Mouse (Mus musculus) neural tube, embryonic 13.5 days (tissue): ENCODE results near the gene Zfp383. TPM values are rescaled to one million over a fixed set of nuclear protein-coding genes. Genes with fewer than 3 reads are reported as not detected.

ENCODE experiments used
- ATAC-seq: fragments of 200-750 bp; cut with Nextera tagmentation; 2 replicates; pipeline ENCODE4 v1.8.0; 2017; ENCODE audit warnings: low read depth, mild to moderate bottlenecking, moderate TSS enrichment, moderate library complexity
- H3K27ac ChIP-seq: fragments of 300-500 bp; sonication (generic); replicated peaks from 2 replicates; pipeline ENCODE4 v1.5.1; 2015; ENCODE audit warnings: moderate library complexity, mild to moderate bottlenecking, inconsistent platforms
- H3K27me3 ChIP-seq: fragments of 300-500 bp; sonication (generic); 2 replicates; pipeline ENCODE4 v1.6.1; 2015; ENCODE audit warnings: mild to moderate bottlenecking, inconsistent platforms
- H3K36me3 ChIP-seq: fragments of 300-500 bp; sonication (generic); 2 replicates; pipeline ENCODE4 v1.6.1; 2015; ENCODE audit warnings: mild to moderate bottlenecking, inconsistent platforms
- H3K4me1 ChIP-seq: fragments of 300-500 bp; sonication (generic); replicated peaks from 2 replicates; pipeline ENCODE4 v1.6.1; 2015; ENCODE audit warnings: inconsistent platforms
- H3K4me2 ChIP-seq: fragments of 300-500 bp; sonication (generic); 2 replicates; pipeline ENCODE4 v1.6.1; 2015; ENCODE audit warnings: inconsistent platforms, mild to moderate bottlenecking, moderate library complexity
- H3K4me3 ChIP-seq: fragments of 300-500 bp; sonication (generic); 2 replicates; pipeline ENCODE4 v1.5.1; 2015; ENCODE audit warnings: mild to moderate bottlenecking, inconsistent platforms
- H3K9ac ChIP-seq: fragments of 300-500 bp; sonication (generic); 2 replicates; pipeline ENCODE4 v1.6.1; 2015; ENCODE audit warnings: moderate library complexity, mild to moderate bottlenecking, inconsistent platforms
- H3K9me3 ChIP-seq: fragments of 300-500 bp; sonication (generic); 2 replicates; pipeline ENCODE4 v1.6.1; 2016; ENCODE audit warnings: inconsistent platforms
- WGBS: fragments of 180-500 bp; shearing (Covaris S2); methylation state at CpG from one replicate; pipeline ENCODE4 v1.1.7; 2015; 5-methylcytosine and 5-hydroxymethylcytosine counted together
- polyA plus RNA-seq: library from polyadenylated mRNA; unstranded; fragments of >200 nt; fragmentation: Nextera tagmentation; extraction: Ambion mirVana; gene quantifications from 2 replicates; pipeline ENCODE4 v1.2.1, GENCODE M21; 2015

The Zfp383 gene
- polyA plus RNA-seq, 1 experiment from 2014 or later, result 6.7 TPM

- peak within 1 kb of the TSS; percentile 65 for H3K4me2 ChIP-seq
- H3K27ac ChIP-seq, result peak within 1 kb of the TSS; percentile 99
- H3K4me3 ChIP-seq, result peak within 1 kb of the TSS; percentile 54
- H3K27me3 ChIP-seq, result no peaks in the 10 kb centered on the region
- no peaks in the 10 kb centered on the region for H3K9me3 ChIP-seq
- H3K9ac ChIP-seq, result peak within 1 kb of the TSS; percentile 77
- H3K36me3 ChIP-seq, result peaks cover 25% of the 10 kb centered on the region
- WGBS, result 1% methylated on average over 22 of the region's 22 CpGs
- peak; percentile 85 for ATAC-seq
- peaks cover 29% of the 10 kb centered on the region for H3K4me1 ChIP-seq
Measured at GRCm38 (mm10) chr7:29905966-29906681, 1.9 kb upstream of the Zfp383 start, which contains the start of gene Zfp27. Gene Zfp27, minus strand, starts transcription at chr7:29906572.

DNA sequence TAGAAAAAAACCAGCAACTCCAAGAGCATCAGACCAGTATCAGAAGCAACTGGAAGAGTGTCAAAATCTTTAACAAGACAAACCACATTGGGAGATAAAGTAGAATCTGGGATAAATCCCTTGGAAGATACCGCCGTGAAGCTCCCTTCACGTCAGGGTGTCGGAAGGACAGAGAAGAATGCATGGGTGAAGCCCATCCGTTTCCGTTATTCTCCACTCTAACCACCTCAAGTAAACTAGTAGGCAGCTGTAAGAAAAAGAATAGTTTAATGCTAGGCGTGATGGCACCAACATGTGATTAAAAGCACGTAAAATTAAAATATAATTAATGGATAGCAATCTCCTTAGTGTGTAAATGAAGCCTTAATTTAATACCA lies 1.4 kb upstream of the Zfp383 start:
- H3K9ac ChIP-seq, result peak overlapping the region; percentile 77
- peak; percentile 22; the same call in 1 of the 2 replicates for ATAC-seq
- H3K9me3 ChIP-seq, result no peaks in the 10 kb centered on the region
- H3K27me3 ChIP-seq, result no peaks in the 10 kb centered on the region
- peaks cover 33% of the 10 kb centered on the region for H3K4me1 ChIP-seq
- 18% methylated on average over 8 of the region's 8 CpGs for WGBS
- H3K4me3 ChIP-seq, result peak overlapping the region; percentile 54
- peaks cover 25% of the 10 kb centered on the region for H3K36me3 ChIP-seq
- peak overlapping the region; percentile 65 for H3K4me2 ChIP-seq
- H3K27ac ChIP-seq, result peak overlapping the region; percentile 99

GRCm38 (mm10) chr7:29907206-29907605 lies 817 bp upstream of the Zfp383 start:
- no peaks in the 10 kb centered on the region for H3K27me3 ChIP-seq
- H3K9ac ChIP-seq, result peak overlapping the region; percentile 77
- H3K4me2 ChIP-seq, result peak overlapping the region; percentile 65
- peak overlapping the region; percentile 54; the same call in 1 of the 2 replicates for H3K4me3 ChIP-seq
- peaks cover 33% of the 10 kb centered on the region for H3K4me1 ChIP-seq
- 90% methylated on average over 5 of the region's 5 CpGs for WGBS
- no peaks in the 10 kb centered on the region for H3K9me3 ChIP-seq
- H3K36me3 ChIP-seq, result peaks cover 29% of the 10 kb centered on the region
- ATAC-seq, result no peak
- H3K27ac ChIP-seq, result peak overlapping the region; percentile 99

DNA sequence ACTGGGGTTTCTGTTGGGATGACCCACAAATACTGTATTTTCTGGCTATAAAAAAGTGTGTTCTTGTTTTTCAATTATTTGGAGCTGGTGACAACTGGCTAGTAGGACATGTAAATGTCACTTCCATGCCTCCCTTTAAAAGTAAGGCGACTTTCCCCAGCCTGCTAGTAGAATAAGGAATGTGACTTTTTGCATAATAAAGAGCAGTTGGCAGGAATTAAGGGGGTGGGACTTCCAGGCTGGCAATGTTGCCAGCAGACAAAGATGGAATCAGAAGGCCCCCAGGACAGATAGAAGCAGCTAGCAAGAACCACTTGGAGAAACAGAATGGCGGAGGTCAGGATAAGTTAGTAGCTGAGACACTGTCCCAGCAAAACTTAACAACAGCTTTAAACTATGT lies 2.2 kb downstream of the Zfp383 start:
- peaks cover 6% of the 10 kb centered on the region for H3K9me3 ChIP-seq
- peak overlapping the region; percentile 5; the same call in 1 of the 2 replicates for H3K4me3 ChIP-seq
- WGBS, result 57% methylated on average over 2 of the region's 2 CpGs
- H3K9ac ChIP-seq, result peak overlapping the region; percentile 85; the same call in 1 of the 2 replicates
- H3K27ac ChIP-seq, result no peak overlapping the region
- H3K27me3 ChIP-seq, result no peaks in the 10 kb centered on the region
- peaks cover 44% of the 10 kb centered on the region for H3K36me3 ChIP-seq
- H3K4me2 ChIP-seq, result peak overlapping the region; percentile 68
- ATAC-seq, result no peak
- H3K4me1 ChIP-seq, result peaks cover 28% of the 10 kb centered on the region

GRCm38 (mm10) chr7:29912172-29912571 lies 4.1 kb downstream of the Zfp383 start:
- ATAC-seq, result no peak
- Histone ChIP-seq H3K4me3 (no peak overlapping the region), H3K27ac (no peak overlapping the region), H3K9me3 (peaks cover 6% of the 10 kb centered on the region), H3K36me3 (peaks cover 58% of the 10 kb centered on the region), H3K27me3 (no peaks in the 10 kb centered on the region), H3K9ac (no peak overlapping the region), H3K4me2 (no peak overlapping the region), H3K4me1 (peaks cover 26% of the 10 kb centered on the region)
- 96% methylated on average over 13 of the region's 13 CpGs for WGBS

DNA sequence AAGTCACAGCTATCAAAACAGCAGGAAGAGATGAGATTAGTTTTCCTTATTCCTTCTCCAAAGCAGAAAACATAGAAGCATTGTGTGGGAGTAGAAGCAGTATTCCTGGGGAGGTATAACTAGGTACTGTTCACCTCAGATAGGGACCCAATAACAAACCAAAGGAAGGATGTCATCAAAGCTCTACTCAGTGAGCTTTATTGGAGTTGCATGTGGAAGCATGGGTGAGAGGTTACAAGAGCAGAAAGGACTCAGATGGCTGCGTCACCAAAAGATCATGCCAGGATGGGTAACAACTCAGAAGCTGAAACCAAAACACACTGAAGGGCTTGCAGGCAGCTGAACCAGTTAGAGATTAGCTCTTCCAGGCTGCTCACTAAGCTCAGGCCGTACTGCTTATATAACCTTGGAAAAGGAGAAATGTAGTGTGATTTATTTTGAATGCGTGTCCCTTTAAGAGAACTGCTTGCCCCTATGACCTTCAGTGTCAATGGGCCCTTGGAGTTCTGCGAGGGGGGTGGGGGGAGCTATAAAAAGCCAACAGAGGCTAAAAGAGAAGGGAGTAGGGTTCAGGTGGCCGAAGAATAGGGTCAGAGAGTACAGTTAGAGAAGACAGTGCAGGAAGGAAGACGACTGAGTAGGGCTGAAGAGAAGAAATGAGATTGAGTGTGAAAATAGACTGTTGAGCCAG lies 9.5 kb downstream of the Zfp383 start:
- H3K4me1 ChIP-seq, result no peaks in the 10 kb centered on the region
- 31% methylated on average over 6 of the region's 6 CpGs for WGBS
- no peak overlapping the region for H3K27ac ChIP-seq
- H3K36me3 ChIP-seq, result peaks cover 50% of the 10 kb centered on the region
- ATAC-seq, result no peak
- H3K9ac ChIP-seq, result no peak overlapping the region
- no peaks in the 10 kb centered on the region for H3K27me3 ChIP-seq
- H3K4me3 ChIP-seq, result no peak overlapping the region
- no peak overlapping the region for H3K4me2 ChIP-seq
- H3K9me3 ChIP-seq, result peaks cover 6% of the 10 kb centered on the region

DNA sequence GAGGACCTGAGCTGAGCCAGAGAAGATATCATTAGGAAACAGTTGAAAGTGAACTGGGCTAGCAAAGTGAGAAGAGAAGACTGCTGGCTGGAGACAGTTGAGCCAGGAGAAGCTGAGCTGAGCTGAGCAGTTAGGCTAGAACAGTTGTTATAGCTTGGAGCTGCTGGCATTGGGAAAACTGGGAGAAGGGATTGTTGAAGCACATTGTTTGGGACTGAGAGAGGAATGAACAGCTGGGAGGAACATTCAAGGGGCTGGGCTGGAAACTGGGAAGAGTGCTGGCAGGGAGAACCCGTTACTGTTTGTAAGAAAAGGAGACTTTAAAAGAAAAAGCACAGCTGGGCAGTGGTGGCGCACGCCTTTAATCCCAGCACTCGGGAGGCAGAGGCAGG lies 10.0 kb downstream of the Zfp383 start:
- no peak overlapping the region for H3K27ac ChIP-seq
- no peak for ATAC-seq
- no peak overlapping the region for H3K9ac ChIP-seq

GRCm38 (mm10) chr7:29921439-29922093 lies 13.5 kb downstream of the Zfp383 start:
- H3K36me3 ChIP-seq, result peaks cover 14% of the 10 kb centered on the region
- no peaks in the 10 kb centered on the region for H3K9me3 ChIP-seq
- H3K4me2 ChIP-seq, result no peak overlapping the region
- no peak overlapping the region for H3K9ac ChIP-seq
- no peak overlapping the region for H3K4me3 ChIP-seq
- WGBS, result 85% methylated on average over 6 of the region's 6 CpGs
- H3K27me3 ChIP-seq, result no peaks in the 10 kb centered on the region
- H3K4me1 ChIP-seq, result no peaks in the 10 kb centered on the region
- no peak overlapping the region for H3K27ac ChIP-seq
- no peak for ATAC-seq

More for the DNA sequence above, 10.0 kb downstream of the Zfp383 start:
- Histone ChIP-seq H3K36me3 (peaks cover 45% of the 10 kb centered on the region), H3K27me3 (no peaks in the 10 kb centered on the region), H3K4me3 (no peak overlapping the region), H3K4me1 (no peaks in the 10 kb centered on the region), H3K9me3 (peaks cover 6% of the 10 kb centered on the region), H3K4me2 (no peak overlapping the region)
- 77% methylated on average over 4 of the region's 4 CpGs for WGBS

- H3K36me3 ChIP-seq, result peaks cover 3% of the 10 kb centered on the region; the same call in 1 of the 2 replicates
- H3K27me3 ChIP-seq, result no peaks in the 10 kb centered on the region
- no peaks in the 10 kb centered on the region for H3K4me1 ChIP-seq
- no peak overlapping the region for H3K4me2 ChIP-seq
- H3K9ac ChIP-seq, result no peak overlapping the region
- no peak for ATAC-seq
- H3K27ac ChIP-seq, result no peak overlapping the region
- H3K4me3 ChIP-seq, result no peak overlapping the region
- 72% methylated on average over 2 of the region's 2 CpGs for WGBS
- H3K9me3 ChIP-seq, result no peaks in the 10 kb centered on the region
Measured at GRCm38 (mm10) chr7:29922780-29923179, 14.8 kb downstream of the Zfp383 start.

- no peak overlapping the region for H3K27ac ChIP-seq
- WGBS, result 86% methylated on average over 6 of the region's 6 CpGs
- ATAC-seq, result no peak
- H3K9me3 ChIP-seq, result no peaks in the 10 kb centered on the region
- no peaks in the 10 kb centered on the region for H3K4me1 ChIP-seq
- no peak overlapping the region for H3K4me3 ChIP-seq
- no peaks in the 10 kb centered on the region for H3K27me3 ChIP-seq
- peaks cover 76% of the 10 kb centered on the region for H3K36me3 ChIP-seq
- H3K4me2 ChIP-seq, result no peak overlapping the region
- H3K9ac ChIP-seq, result no peak overlapping the region
Measured at GRCm38 (mm10) chr7:29938856-29939255, 30.8 kb downstream of the Zfp383 start.

DNA sequence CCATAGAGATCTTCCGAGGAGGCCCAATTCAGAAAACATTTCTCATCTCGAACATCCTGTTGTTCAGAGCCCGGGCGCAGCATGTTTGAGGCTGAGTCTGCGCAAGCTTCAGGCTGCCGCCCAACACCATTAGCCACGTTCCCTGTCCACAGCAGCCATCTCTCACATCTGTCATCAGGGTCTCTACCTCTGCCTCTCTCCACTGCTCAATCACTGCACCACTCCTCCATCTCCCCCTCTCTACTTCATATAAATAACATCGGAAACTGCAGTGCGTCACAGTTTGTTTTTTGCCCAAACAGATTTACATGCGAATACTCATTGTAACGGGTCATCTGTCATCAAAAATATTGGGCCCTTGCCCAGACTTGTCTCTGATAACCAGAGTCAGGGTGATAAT lies 33.0 kb downstream of the Zfp383 start:
- ATAC-seq, result no peak
- Histone ChIP-seq H3K9me3 (no peaks in the 10 kb centered on the region), H3K27ac (no peak overlapping the region), H3K36me3 (peaks cover 59% of the 10 kb centered on the region), H3K4me1 (no peaks in the 10 kb centered on the region), H3K4me3 (no peak overlapping the region), H3K27me3 (no peaks in the 10 kb centered on the region), H3K4me2 (no peak overlapping the region), H3K9ac (no peak overlapping the region)
- WGBS, result 85% methylated on average over 11 of the region's 11 CpGs

DNA sequence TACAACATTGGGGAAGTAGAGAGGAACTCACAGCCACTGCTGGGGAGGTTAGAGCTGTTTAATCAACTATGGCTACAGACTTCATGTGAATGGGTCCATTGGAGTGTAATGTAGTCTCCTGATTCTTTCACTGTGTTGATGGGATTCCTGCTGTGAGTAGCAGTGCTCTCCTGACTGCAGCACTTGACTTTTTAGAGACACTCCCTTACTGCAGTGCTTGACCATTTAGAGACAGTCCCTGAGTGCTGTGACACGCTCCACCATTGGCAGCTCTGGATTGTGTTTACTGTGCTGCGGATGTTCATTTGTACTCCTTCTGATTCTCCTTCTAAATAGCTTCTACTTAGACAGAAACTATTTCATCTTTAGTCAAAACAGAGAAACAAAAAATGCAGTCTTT lies 34.7 kb downstream of the Zfp383 start:
- 47% methylated on average over 2 of the region's 2 CpGs for WGBS
- no peaks in the 10 kb centered on the region for H3K27me3 ChIP-seq
- no peak overlapping the region for H3K9ac ChIP-seq
- peaks cover 49% of the 10 kb centered on the region for H3K36me3 ChIP-seq
- H3K4me3 ChIP-seq, result no peak overlapping the region
- no peak overlapping the region for H3K27ac ChIP-seq
- no peak for ATAC-seq
- H3K4me2 ChIP-seq, result no peak overlapping the region
- no peaks in the 10 kb centered on the region for H3K9me3 ChIP-seq
- H3K4me1 ChIP-seq, result no peaks in the 10 kb centered on the region
